Mouse (Mus musculus) MEL (cell line): ENCODE data around the gene Slc2a9.

Source experiments
- CHD2 ChIP-seq: IDR thresholded peaks from 2 replicates; pipeline ENCODE4 v1.6.1; 2011; ENCODE audit warnings: low read length, improper control_type of control experiment
- CTCF ChIP-seq, 3 experiments: IDR thresholded peaks in 2 of 3; conservative IDR thresholded peaks in 1 of 3; 2 replicates each; pipeline ENCODE4 v1.5.1; 2011 to 2012; ENCODE audit warnings: low read length in 3 of 3, low read depth in 2 of 3, mild to moderate bottlenecking in 2 of 3, improper control_type of control experiment in 1 of 3, inconsistent platforms in 1 of 3, mixed read lengths in 1 of 3, moderate library complexity in 1 of 3; ENCODE audit not compliant: control insufficient read depth in 1 of 3, insufficient read depth in 1 of 3, poor library complexity in 1 of 3, severe bottlenecking in 1 of 3
- ELF1 ChIP-seq: IDR thresholded peaks from 2 replicates; pipeline ENCODE4 v1.6.1; 2014; ENCODE audit warnings: low read depth, mild to moderate bottlenecking, inconsistent platforms, low read length, improper control_type of control experiment, moderate library complexity
- EP300 ChIP-seq, 2 experiments: IDR thresholded peaks; 2 replicates each; pipeline ENCODE4 v1.6.1; 2011; ENCODE audit warnings: improper control_type of control experiment in 2 of 2, low read length in 2 of 2, low read depth in 1 of 2, mild to moderate bottlenecking in 1 of 2
- HCFC1 ChIP-seq: IDR thresholded peaks from 2 replicates; pipeline ENCODE4 v1.6.1; 2012; ENCODE audit warnings: low read depth, mild to moderate bottlenecking, inconsistent platforms, low read length, improper control_type of control experiment, moderate library complexity
- MAX ChIP-seq: IDR thresholded peaks from 2 replicates; pipeline ENCODE4 v1.6.1; 2011; ENCODE audit warnings: low read length, improper control_type of control experiment
- MAZ ChIP-seq: IDR thresholded peaks from 2 replicates; pipeline ENCODE4 v1.6.1; 2012; ENCODE audit warnings: low read depth, mild to moderate bottlenecking, inconsistent platforms, low read length, improper control_type of control experiment
- MXI1 ChIP-seq: IDR thresholded peaks from 2 replicates; pipeline ENCODE4 v1.6.1; 2011; ENCODE audit warnings: mild to moderate bottlenecking, low read depth, low read length, improper control_type of control experiment
- MYB ChIP-seq: IDR thresholded peaks from 2 replicates; pipeline ENCODE4 v1.6.1; 2011; ENCODE audit warnings: mild to moderate bottlenecking, low read depth, low read length, improper control_type of control experiment
- POLR2A ChIP-seq, 2 experiments: IDR thresholded peaks; 2 replicates each; pipeline ENCODE4 v1.6.1; 2011 to 2012; ENCODE audit warnings: low read length in 2 of 2, mild to moderate bottlenecking in 2 of 2, control low read depth in 1 of 2, improper control_type of control experiment in 1 of 2, low read depth in 1 of 2, moderate library complexity in 1 of 2; ENCODE audit not compliant: control insufficient read depth in 1 of 2, insufficient read depth in 1 of 2, poor library complexity in 1 of 2
- TAL1 ChIP-seq: IDR thresholded peaks from 2 replicates; pipeline ENCODE4 v1.6.1; 2012; ENCODE audit warnings: mild to moderate bottlenecking, inconsistent platforms, low read length, moderate library complexity, mixed read lengths
- TBP ChIP-seq: IDR thresholded peaks from 2 replicates; pipeline ENCODE4 v1.8.0; 2011; ENCODE audit warnings: low read depth, low read length, improper control_type of control experiment
- USF1 ChIP-seq: IDR thresholded peaks from 2 replicates; pipeline ENCODE4 v1.6.1; 2014; ENCODE audit warnings: low read depth, mild to moderate bottlenecking, inconsistent platforms, low read length, improper control_type of control experiment, moderate library complexity
- ZNF384 ChIP-seq: IDR thresholded peaks from 2 replicates; pipeline ENCODE4 v1.6.1; 2012; ENCODE audit warnings: low read depth, mild to moderate bottlenecking, inconsistent platforms, low read length, improper control_type of control experiment

- TF ChIP-seq TAL1 (no peak), CTCF (IDR thresholded peaks at IDR 0.05 in 2 of 3, conservative IDR thresholded peaks at IDR 0.05 in 1 of 3; ENCODE audit: control insufficient read depth in 1 of 3, insufficient read depth in 1 of 3, low read depth in 2 of 3, low read length in 3 of 3, poor library complexity in 1 of 3, severe bottlenecking in 1 of 3) (no peak), CHD2 (no peak), MXI1 (no peak), EP300 (IDR thresholded peaks at IDR 0.05; ENCODE audit: low read depth in 1 of 2, low read length in 2 of 2) (no peak), ELF1 (no peak), USF1 (no peak), MAX (no peak), HCFC1 (no peak), TBP (no peak), POLR2A (IDR thresholded peaks at IDR 0.05; ENCODE audit: control insufficient read depth in 1 of 2, insufficient read depth in 1 of 2, low read depth in 1 of 2, low read length in 2 of 2, poor library complexity in 1 of 2) (no peak), MAZ (no peak), MYB (no peak), ZNF384 (no peak)
Measured at GRCm38 (mm10) chr5:38448121-38448520, 54.8 kb downstream of the Slc2a9 start.
